ENCODE assay signal across 8 mouse cellular contexts in the genomic region with DNA sequence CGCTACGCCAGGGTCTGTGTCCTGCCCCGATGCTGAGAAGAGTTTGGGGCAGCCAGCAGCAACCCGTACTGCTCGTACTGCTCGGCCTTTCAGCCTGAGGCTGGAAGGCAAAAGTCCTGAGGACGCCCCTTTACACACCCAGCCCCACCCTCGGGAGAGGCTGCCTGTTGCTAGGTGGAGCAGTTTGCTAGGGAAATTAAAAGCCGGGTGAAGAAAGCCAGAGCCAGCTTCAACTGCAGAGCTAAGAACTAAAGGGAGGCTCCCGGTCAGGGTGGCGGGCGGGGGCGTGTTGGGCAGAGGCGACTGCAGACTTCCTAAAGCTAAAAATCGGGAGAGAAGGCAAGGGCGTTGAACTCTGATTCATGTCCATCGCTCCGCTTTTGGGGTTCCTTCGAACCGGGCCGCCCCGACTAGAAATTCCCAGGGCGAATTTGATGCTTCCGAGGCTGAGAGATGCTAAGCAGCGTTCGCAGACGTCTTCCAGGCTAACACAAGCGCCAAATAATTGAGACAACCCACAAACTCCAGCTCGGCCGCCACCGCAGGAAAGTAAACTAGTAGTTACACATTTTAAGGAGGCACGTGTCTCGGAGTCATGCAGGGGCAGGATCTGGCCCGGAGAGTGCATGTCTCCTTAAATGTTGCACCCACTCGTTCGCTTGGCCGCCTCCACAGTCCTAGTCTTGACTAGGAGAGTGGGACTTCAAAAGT. TPM values are rescaled to one million over a fixed set of nuclear protein-coding genes. Genes with fewer than 3 reads are reported as not detected.
DNase-seq lines count a peak whose midpoint lies in the region; ATAC-seq and TF ChIP-seq lines count a peak whose summit lies in the region.

No protein-coding gene starts in this region.

- peak overlapping the region; percentile 41 for H3K4me3 ChIP-seq in embryonic facial prominence, embryonic 15.5 days (replicated peaks)
- H3K4me3 ChIP-seq in heart, embryonic 15.5 days: peak overlapping the region; percentile 44
- H3K4me3 ChIP-seq in spleen, adult 2 months (ENCODE audit: extremely low read depth, insufficient read depth, insufficient read length): peak overlapping the region; percentile 24; the same call in 1 of the 2 replicates

- under 1% methylated on average over 37 of the region's 37 CpGs for WGBS in embryonic facial prominence, embryonic 15.5 days
- 2% methylated on average over 37 of the region's 37 CpGs for WGBS in heart, embryonic 15.5 days
- WGBS in spleen, adult 2 months: 5% methylated on average over 37 of the region's 37 CpGs

- H3K9me3 ChIP-seq in embryonic facial prominence, embryonic 15.5 days (replicated peaks): no peaks in the 10 kb centered on the region
- no peaks in the 10 kb centered on the region for H3K9me3 ChIP-seq in heart, embryonic 15.5 days (replicated peaks)

- no peaks in the 10 kb centered on the region for H3K36me3 ChIP-seq in embryonic facial prominence, embryonic 15.5 days
- H3K36me3 ChIP-seq in heart, embryonic 15.5 days: no peaks in the 10 kb centered on the region
- no peaks in the 10 kb centered on the region for H3K36me3 ChIP-seq in spleen, adult 2 months (ENCODE audit: control insufficient read depth, insufficient read depth, low read length)

- DNase-seq in ovary, postnatal 36 days (ENCODE audit: low spot score): peak; percentile 30
- DNase-seq in ovary, postnatal 10 days (ENCODE audit: low spot score): no peak
- DNase-seq in kidney, postnatal 14 days: peak; percentile 32
- peak; percentile 25 to 36 for DNase-seq in lung, postnatal 4 days
- no peak for DNase-seq in spleen, adult 2 months (ENCODE audit: low read depth in 1 of 2, low spot score in 2 of 2)
- no peak for DNase-seq in T-cell, adult 2 months (ENCODE audit: low spot score)

- peak overlapping the region; percentile 64 for H3K4me2 ChIP-seq in embryonic facial prominence, embryonic 15.5 days (replicated peaks)
- peak overlapping the region; percentile 71 for H3K4me2 ChIP-seq in heart, embryonic 15.5 days

- ATAC-seq in embryonic facial prominence, embryonic 15.5 days (ENCODE audit: insufficient number of reproducible peaks, low FRiP score, low TSS enrichment, low read depth): peak; percentile 74; the same call in 1 of the 2 replicates
- ATAC-seq in heart, embryonic 15.5 days (replicated peaks; ENCODE audit: insufficient number of reproducible peaks, insufficient read depth, low FRiP score, low read depth): 0 out of 2 replicates have a peak, but pooled peaks have one; percentile 33

- no peak for TF ChIP-seq POLR2A in spleen, adult 2 months (IDR thresholded peaks at IDR 0.05; ENCODE audit: low read depth, low read length)

- H3K27ac ChIP-seq in embryonic facial prominence, embryonic 15.5 days (replicated peaks): no peak overlapping the region
- H3K27ac ChIP-seq in heart, embryonic 15.5 days: no peak overlapping the region
- no peak overlapping the region for H3K27ac ChIP-seq in spleen, adult 2 months (ENCODE audit: insufficient read depth, low read length)

- peaks cover 41% of the 10 kb centered on the region for H3K27me3 ChIP-seq in embryonic facial prominence, embryonic 15.5 days
- peaks cover 52% of the 10 kb centered on the region for H3K27me3 ChIP-seq in heart, embryonic 15.5 days
- H3K27me3 ChIP-seq in spleen, adult 2 months (ENCODE audit: control insufficient read depth, insufficient read depth, low read length): peaks cover 23% of the 10 kb centered on the region

- peaks cover 25% of the 10 kb centered on the region for H3K4me1 ChIP-seq in embryonic facial prominence, embryonic 15.5 days
- H3K4me1 ChIP-seq in heart, embryonic 15.5 days (replicated peaks): peaks cover 21% of the 10 kb centered on the region
- peaks cover 1% of the 10 kb centered on the region; the same call in 1 of the 2 replicates for H3K4me1 ChIP-seq in spleen, adult 2 months (ENCODE audit: control insufficient read depth, insufficient read depth, insufficient read length)

- no peak for TF ChIP-seq CTCF in spleen, adult 2 months (IDR thresholded peaks at IDR 0.05; ENCODE audit: extremely low read depth, insufficient read depth, insufficient read length, insufficient replicate concordance)

- no peak overlapping the region for H3K9ac ChIP-seq in embryonic facial prominence, embryonic 15.5 days
- peak overlapping the region; percentile 34; the same call in 1 of the 2 replicates for H3K9ac ChIP-seq in heart, embryonic 15.5 days

RNA-seq across cellular contexts. Expression of gene Plek2, which starts 5.1 kb away (rescaled TPM):
- 9.1 and 11.2 TPM in 2 replicates for polyA plus RNA-seq in embryonic facial prominence, embryonic 15.5 days (2015; fragmentation: Nextera tagmentation; extraction: Ambion mirVana)
- 2.1 and 2.7 TPM in 2 replicates for polyA plus RNA-seq in heart, embryonic 15.5 days (2015; fragmentation: Nextera tagmentation; extraction: Ambion mirVana)
- 0.54 and 0.94 TPM in 2 replicates for polyA plus RNA-seq in spleen, adult 2 months (2012; rRNA removed)

RNA-seq across cellular contexts. Expression of gene Eif2s1, which starts 50.2 kb away (rescaled TPM):
- 180 TPM in 2 replicates for polyA plus RNA-seq in embryonic facial prominence, embryonic 15.5 days (2015; fragmentation: Nextera tagmentation; extraction: Ambion mirVana)
- 128 and 143 TPM in 2 replicates for polyA plus RNA-seq in heart, embryonic 15.5 days (2015; fragmentation: Nextera tagmentation; extraction: Ambion mirVana)
- 5.2 and 6.0 TPM in 2 replicates for polyA plus RNA-seq in spleen, adult 2 months (2012; rRNA removed)

RNA-seq across cellular contexts. Expression of gene Atp6v1d, which starts 50.4 kb away (rescaled TPM):
- 68.1 and 71.0 TPM in 2 replicates for polyA plus RNA-seq in embryonic facial prominence, embryonic 15.5 days (2015; fragmentation: Nextera tagmentation; extraction: Ambion mirVana)
- 63.4 and 71.2 TPM in 2 replicates for polyA plus RNA-seq in heart, embryonic 15.5 days (2015; fragmentation: Nextera tagmentation; extraction: Ambion mirVana)
- 4.4 and 6.8 TPM in 2 replicates for polyA plus RNA-seq in spleen, adult 2 months (2012; rRNA removed)

Comparison
In these comparisons a context has a peak if more than half of its experiments do, and no peak if none do; other contexts are left out.
1. DNase-seq: peak in ovary, postnatal 36 days (single experiment), kidney, postnatal 14 days (single experiment) and lung, postnatal 4 days (2 of 2); none in ovary, postnatal 10 days (single experiment), spleen, adult 2 months (0 of 2) and T-cell, adult 2 months (single experiment).
2. RNA of gene Eif2s1, which starts 50.2 kb away (polyA plus RNA-seq): 180 TPM in embryonic facial prominence, embryonic 15.5 days and 128 to 143 TPM in heart, embryonic 15.5 days; 5.2 to 6.0 TPM in spleen, adult 2 months; every median in the first group is over 10 times any median in the second.
3. Peak in every context shown above with its lines, with median percentiles within 50 percentile points of each other: H3K4me3 ChIP-seq.